ENCODE assay signal across 8 mouse cellular contexts in genomic region chr9:83447771-83448170, GRCm38 (mm10). TPM values are rescaled to one million over a fixed set of nuclear protein-coding genes. Genes with fewer than 3 reads are reported as not detected.
DNase-seq lines count a peak whose midpoint lies in the region; ATAC-seq and TF ChIP-seq lines count a peak whose summit lies in the region.

No protein-coding gene starts in this region.

- intact Hi-C loops in gastrocnemius, adult 2 months (cut with DNase I) = loop anchor here (10.0 kb wide), 1 partner anchor 473 kb away; the partner anchor contains the start of gene Phip

- no peak for TF ChIP-seq CTCF in gastrocnemius, adult 2 months (IDR thresholded peaks at IDR 0.05)

- DNase-seq in MN1 (ENCODE audit: low spot score) = peak; percentile 67
- peak; percentile 80 to 82 for DNase-seq in cerebellum, postnatal 14 days
- peak; percentile 66 for DNase-seq in gastrocnemius, adult 2 months
- DNase-seq in layer of hippocampus, postnatal 36 days = peak; percentile 41 to 47
- DNase-seq in lung, postnatal 36 days = peak; percentile 65
- DNase-seq in retina, postnatal 1 day = peak; percentile 80
- DNase-seq in thymus, postnatal 25 days = peak; percentile 53

- WGBS in hindbrain, embryonic 15.5 days = 3% methylated on average over 22 of the region's 22 CpGs

- H3K4me2 ChIP-seq in hindbrain, embryonic 15.5 days = peak overlapping the region; percentile 72

- H3K9me3 ChIP-seq in hindbrain, embryonic 15.5 days = no peaks in the 10 kb centered on the region

- peaks cover 9% of the 10 kb centered on the region; the same call in 1 of the 2 replicates for H3K4me1 ChIP-seq in hindbrain, embryonic 15.5 days (replicated peaks)

- H3K9ac ChIP-seq in hindbrain, embryonic 15.5 days = peak overlapping the region; percentile 54

- peak overlapping the region; percentile 85 for H3K27ac ChIP-seq in gastrocnemius, adult 2 months
- peak overlapping the region; percentile 79 for H3K27ac ChIP-seq in hindbrain, embryonic 15.5 days (replicated peaks)

- H3K27me3 ChIP-seq in hindbrain, embryonic 15.5 days = no peaks in the 10 kb centered on the region

- ATAC-seq in hindbrain, embryonic 15.5 days (ENCODE audit: low FRiP score, low read depth) = peak; percentile 85

- no peaks in the 10 kb centered on the region for H3K36me3 ChIP-seq in hindbrain, embryonic 15.5 days

- peak overlapping the region; percentile 80 for H3K4me3 ChIP-seq in gastrocnemius, adult 2 months
- peak overlapping the region; percentile 41 for H3K4me3 ChIP-seq in hindbrain, embryonic 15.5 days

RNA-seq across cellular contexts. Expression of gene Lca5, which starts 6.8 kb away (rescaled TPM):
- 1 to 10 TPM; 1.4 to 3.0 TPM for total RNA-seq in gastrocnemius, adult 2 months (2021)
- 13.9 and 14.1 TPM in 2 replicates for polyA plus RNA-seq in hindbrain, embryonic 15.5 days (2015; fragmentation: Nextera tagmentation; extraction: Ambion mirVana)
- total RNA-seq in layer of hippocampus, postnatal 36 days (2021) = 10 to 100 TPM; 13.4 to 16.1 TPM

Comparison
In these comparisons a context has a peak if more than half of its experiments do, and no peak if none do; other contexts are left out.
1. Peak in every context shown above with its lines: DNase-seq, ATAC-seq, H3K4me3 ChIP-seq and H3K27ac ChIP-seq.